Mouse (Mus musculus) gastrocnemius, adult 2 months (tissue): ENCODE measurements around the gene Fars2. TPM values are rescaled to one million over a fixed set of nuclear protein-coding genes. Genes with fewer than 3 reads are reported as not detected.
A peak's percentile ranks its signal among the peaks of the same experiment; 100 is the strongest.

Experiments
- DNase-seq: peaks from one replicate; pipeline ENCODE4 v3.0.0; 2022
- H3K27ac ChIP-seq: fragments of 200-600 bp; 2 replicates; pipeline ENCODE4 v1.8.1; 2022; ENCODE audit warnings: mild to moderate bottlenecking
- H3K4me3 ChIP-seq: fragments of 200-600 bp; 2 replicates; pipeline ENCODE4 v1.8.1; 2022; ENCODE audit warnings: mild to moderate bottlenecking, moderate library complexity
- CTCF ChIP-seq: fragments of 200-600 bp; IDR thresholded peaks from 2 replicates; pipeline ENCODE4 v1.8.1; 2022; ENCODE audit warnings: antibody characterized with exemption, mild to moderate bottlenecking, moderate library complexity
- intact Hi-C: fragments of 180-260 bp; cut with DNase I; formaldehyde crosslinking; loops from one replicate; pipeline ENCODE4 v1.15.1; 2025
- total RNA-seq, 2 experiments: library from RNA; stranded (reverse); gene quantifications; 2 replicates each; pipeline ENCODE4 v1.2.3; 2021

Fars2 gene
- total RNA-seq, 2 experiments from 2014 or later: 40.8 to 43.4 TPM

DNA sequence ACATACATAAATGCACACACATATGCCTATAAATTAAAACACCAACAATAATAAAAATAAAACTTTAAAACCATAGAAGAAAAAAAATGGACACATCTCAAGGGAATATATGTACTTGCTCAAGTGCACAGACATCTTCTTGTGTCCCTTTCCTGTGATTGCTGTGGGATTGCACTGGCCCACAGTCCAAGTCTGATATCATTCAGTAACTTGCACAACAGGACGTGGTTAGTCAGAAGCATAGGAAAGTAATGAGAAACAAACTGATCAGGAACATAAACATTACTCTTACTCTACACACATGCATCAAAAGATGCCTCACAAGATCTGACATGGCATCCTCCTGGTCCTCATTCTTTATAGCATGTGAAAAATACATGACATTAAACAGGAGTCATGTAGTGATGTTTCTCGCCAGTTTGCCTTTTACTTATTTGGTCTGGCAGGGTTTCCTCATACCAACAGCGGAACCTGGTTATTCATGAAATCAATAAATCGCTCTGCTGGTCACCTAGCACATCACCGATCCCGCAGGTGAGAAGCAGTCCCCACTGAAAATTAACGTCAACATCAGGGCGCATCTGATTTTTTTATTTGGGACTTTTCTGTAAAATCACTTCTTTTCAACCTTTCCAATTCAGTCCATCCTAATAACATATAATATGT lies 563.6 kb downstream of the Fars2 start:
- intact Hi-C loops: no loop called here
- no peak for DNase-seq
- no peak for TF ChIP-seq CTCF
- H3K4me3 ChIP-seq: no peak overlapping the region
- no peak overlapping the region for H3K27ac ChIP-seq

DNA sequence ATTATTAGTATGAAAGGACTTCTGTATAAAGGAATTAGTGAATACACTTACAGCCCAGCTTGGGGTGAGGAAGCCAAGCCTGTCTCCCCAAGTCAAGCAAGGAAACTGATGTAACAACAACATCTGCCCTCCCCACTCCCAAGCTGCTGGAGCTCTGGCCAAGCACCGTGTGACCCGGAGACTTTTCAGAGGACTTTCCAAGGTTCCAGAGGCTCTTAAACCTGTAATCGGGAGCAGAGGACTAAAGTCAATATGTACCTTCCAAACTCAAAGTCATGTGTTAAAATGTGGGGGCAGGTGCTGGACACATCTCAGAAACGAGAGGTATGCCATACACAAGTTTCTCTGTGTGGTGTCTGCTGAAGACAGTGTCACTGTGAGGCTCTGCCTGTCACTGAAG lies 566.4 kb downstream of the Fars2 start:
- intact Hi-C loops: no loop called here
- no peak for DNase-seq
- TF ChIP-seq CTCF: no peak
- Histone ChIP-seq H3K4me3 (no peak overlapping the region), H3K27ac (no peak overlapping the region)

DNA sequence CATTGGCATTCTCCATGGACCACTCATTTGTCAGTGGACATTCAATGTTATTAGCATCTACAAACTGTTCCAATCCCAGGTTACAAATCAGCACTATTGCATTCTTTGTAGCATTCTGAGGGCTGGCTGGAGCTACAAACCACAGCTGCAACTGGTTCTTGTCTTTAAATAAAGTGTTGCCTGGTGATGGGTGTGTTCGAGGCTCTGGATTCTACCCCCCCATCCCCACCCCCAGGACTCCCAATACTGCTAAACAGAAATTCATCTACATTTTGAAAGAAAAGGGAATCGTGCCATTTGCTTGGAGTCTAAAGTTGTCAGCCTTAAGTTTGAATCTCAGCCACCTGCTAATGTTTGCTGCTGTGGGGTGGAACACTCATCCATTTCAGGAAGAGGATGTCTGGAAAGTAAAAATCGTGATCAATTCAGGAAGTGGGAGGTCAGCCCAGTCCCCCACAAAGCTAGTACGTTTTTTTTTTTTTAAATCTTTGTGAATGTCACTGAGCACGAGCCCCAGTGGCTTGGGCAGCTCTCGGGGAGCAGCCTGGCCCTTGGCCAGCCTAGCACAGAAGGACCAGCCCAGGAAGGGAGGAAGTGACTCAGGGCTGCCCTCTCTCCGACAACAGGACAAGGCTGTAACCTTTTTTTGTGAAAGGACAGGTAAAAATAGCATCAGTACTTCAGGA lies 578.4 kb downstream of the Fars2 start:
- TF ChIP-seq CTCF: no peak
- DNase-seq: no peak
- peak overlapping the region; percentile 32 for H3K4me3 ChIP-seq
- intact Hi-C loops: no loop called here
- H3K27ac ChIP-seq: no peak overlapping the region

DNA sequence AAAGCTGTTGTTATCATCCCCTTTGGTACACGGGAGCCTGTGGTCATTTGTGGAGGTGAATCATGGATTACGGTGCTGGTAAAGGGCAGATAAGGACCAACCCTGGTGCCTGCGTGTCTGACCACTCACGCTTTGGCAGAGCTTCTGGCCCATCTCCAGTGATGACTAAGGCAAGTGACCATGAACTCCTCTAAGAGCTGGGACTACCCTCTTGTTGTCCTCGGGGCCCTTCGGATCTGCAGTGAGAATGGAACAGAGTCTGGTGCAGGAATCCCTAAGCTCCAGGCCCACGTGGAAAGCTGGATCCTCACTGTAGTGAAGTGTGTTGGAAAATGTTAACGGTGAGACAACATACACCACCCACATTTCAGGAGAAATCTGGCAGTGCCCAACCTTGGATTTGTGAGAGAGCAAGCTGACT lies 579.1 kb downstream of the Fars2 start:
- intact Hi-C loops: no loop called here
- Histone ChIP-seq H3K4me3 (peak overlapping the region; percentile 32), H3K27ac (no peak overlapping the region)
- no peak for TF ChIP-seq CTCF
- DNase-seq: no peak

DNA sequence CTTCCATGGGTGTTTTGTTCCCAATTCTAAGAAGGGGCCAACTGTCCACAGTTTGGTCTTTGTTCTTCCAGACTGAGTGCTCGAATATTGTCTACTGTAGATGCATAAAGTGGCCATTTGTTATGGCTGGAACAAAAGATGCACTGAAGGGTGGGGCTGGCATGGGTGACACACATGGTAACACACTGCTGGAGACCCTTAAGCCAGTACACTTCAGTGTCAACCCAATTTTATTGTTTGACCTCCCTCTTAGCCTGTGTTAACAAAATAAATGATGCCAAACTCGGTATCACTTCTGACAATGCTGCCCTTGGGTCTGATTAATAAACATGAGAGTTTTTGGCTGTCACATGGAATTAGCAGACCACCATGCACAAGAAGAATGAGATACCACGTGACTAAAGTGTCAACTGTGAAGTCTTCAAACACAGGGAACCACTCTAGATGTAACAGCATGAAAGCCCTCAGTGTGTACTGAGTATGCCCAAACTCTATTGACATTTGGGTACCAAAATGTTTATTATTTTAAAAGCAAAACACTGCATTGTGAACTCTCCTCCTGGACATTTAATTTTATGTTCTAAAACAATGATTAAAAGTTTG lies 590.0 kb downstream of the Fars2 start:
- intact Hi-C loops: no loop called here
- DNase-seq: no peak
- Histone ChIP-seq H3K4me3 (no peak overlapping the region), H3K27ac (no peak overlapping the region)
- TF ChIP-seq CTCF: no peak

GRCm38 (mm10) chr13:36714101-36714500 lies 596.9 kb downstream of the Fars2 start:
- no peak for TF ChIP-seq CTCF
- no peak for DNase-seq
- no peak overlapping the region for H3K4me3 ChIP-seq
- intact Hi-C loops: no loop called here
- no peak overlapping the region for H3K27ac ChIP-seq

GRCm38 (mm10) chr13:36716708-36717107 lies 599.5 kb downstream of the Fars2 start:
- no peak for TF ChIP-seq CTCF
- DNase-seq: no peak
- Histone ChIP-seq H3K27ac (no peak overlapping the region), H3K4me3 (no peak overlapping the region)
- intact Hi-C loops: no loop called here

- H3K4me3 ChIP-seq: no peak overlapping the region
- no peak for DNase-seq
- intact Hi-C loops: no loop called here
- no peak for TF ChIP-seq CTCF
- H3K27ac ChIP-seq: no peak overlapping the region
Observed at GRCm38 (mm10) chr13:36717376-36717775, 600.2 kb downstream of the Fars2 start.

GRCm38 (mm10) chr13:36720297-36721017 lies 603.2 kb downstream of the Fars2 start:
- TF ChIP-seq CTCF: no peak
- intact Hi-C loops: no loop called here
- no peak for DNase-seq
- no peak overlapping the region for H3K4me3 ChIP-seq
- no peak overlapping the region for H3K27ac ChIP-seq

DNA sequence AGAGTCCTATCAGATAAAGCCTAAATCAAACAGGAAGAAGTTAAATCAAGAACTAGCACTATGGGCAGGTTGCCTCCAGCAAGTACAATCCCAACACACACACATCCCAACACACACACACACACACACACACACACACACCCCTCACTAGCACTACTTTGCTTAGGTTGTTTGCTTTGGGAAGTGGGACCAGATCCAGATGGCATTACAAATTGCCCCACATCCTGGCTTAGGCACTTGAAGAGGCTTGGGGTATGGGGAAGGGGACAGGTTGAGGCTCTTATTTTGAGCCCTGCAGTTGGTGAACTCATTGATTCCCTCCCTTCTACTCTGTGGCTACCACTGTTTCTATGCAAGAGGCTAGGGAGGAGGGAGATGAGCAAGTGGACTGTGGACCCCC lies 605.1 kb downstream of the Fars2 start:
- Histone ChIP-seq H3K27ac (no peak overlapping the region), H3K4me3 (no peak overlapping the region)
- DNase-seq: no peak
- intact Hi-C loops: no loop called here
- no peak for TF ChIP-seq CTCF

DNA sequence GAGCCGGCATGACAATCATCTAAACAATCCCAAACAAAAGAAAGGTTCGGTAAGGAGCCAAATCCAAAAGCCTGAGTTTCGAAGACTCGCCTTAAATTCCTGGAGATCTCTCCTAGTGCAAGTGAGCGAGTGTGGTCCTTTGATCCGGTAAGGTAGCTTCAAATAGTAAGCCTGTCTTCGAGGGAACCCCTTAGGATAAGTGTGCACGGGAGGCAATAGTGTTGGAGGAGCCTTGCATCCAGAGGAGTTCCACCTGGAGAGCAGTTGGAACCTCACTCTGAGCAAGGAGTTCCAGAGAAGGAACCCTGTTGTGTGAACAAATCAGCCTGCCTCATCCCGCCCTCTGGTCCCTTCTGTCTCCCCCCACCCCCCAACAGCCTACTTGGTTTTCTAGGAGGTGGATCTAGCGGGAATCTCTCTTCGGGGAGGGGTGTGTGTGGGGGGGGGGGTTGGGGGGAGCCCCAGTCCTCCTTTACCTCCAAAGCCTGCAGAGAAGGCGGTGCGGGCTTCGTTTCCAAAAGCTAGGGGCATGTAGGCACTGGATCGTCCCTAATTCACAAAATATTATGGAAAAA lies 606.6 kb downstream of the Fars2 start:
- Histone ChIP-seq H3K4me3 (no peak overlapping the region), H3K27ac (no peak overlapping the region)
- no peak for DNase-seq
- intact Hi-C loops: no loop called here
- no peak for TF ChIP-seq CTCF

DNA sequence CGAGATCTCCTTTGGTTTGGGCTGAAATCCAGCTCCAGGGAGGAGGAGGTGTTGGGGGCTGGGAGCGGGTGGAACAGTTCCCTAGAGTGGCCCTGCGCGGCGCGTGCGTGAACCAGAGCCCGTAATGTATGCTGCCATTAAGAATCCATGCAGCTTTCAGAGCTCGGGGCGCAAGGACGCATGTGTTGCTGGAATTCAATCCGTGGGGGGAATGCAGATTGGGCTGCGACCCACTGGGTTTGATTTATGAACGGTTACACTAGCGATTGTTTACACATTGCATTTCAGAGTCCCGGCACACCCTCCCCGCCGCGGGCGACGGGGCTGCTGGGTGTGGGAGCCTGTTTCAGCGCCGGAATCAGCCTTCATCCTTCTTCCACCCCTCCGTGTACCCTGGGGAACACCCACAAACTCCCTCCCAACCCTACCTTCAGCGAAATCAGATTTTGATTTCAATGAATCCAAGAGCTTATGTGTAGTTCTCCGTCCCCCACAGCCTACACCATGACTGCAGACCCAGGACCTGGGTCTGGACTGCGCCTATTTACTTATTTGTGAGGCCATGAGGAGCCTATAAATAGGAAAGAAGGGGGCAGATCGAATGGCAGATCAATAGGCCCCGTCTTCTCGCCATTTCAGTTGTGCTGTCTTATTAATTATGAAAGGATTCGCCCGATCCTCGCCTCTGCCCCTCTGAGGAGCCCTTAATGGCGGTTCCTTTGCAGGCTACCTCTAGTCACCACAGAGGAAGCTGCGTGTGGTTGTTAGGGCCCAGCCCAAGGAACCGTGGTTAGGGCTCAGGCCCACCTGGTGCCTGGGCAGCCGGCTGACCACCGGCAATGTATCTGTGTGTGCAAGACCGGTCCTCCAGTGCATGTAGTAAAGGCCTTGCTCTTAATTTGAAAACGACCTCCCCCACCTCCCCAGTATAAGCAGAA lies 607.6 kb downstream of the Fars2 start:
- DNase-seq: peak; percentile 22
- H3K27ac ChIP-seq: no peak overlapping the region
- intact Hi-C loops: no loop called here
- TF ChIP-seq CTCF: no peak
- peak overlapping the region; percentile 54 for H3K4me3 ChIP-seq
